Mouse (Mus musculus): Measurements from ENCODE around the gene Brd1. TPM values are rescaled to one million over a fixed set of nuclear protein-coding genes. Genes with fewer than 3 reads are reported as not detected.
"Not testable (repeated sequence)": the region's sequence is repeated elsewhere in the genome, so short reads cannot be mapped to it uniquely, and the experiment has no call there.

Gene Brd1
- polyA plus RNA-seq (2012; rRNA removed) = 22.7 and 35.9 TPM in 2 replicates

DNA sequence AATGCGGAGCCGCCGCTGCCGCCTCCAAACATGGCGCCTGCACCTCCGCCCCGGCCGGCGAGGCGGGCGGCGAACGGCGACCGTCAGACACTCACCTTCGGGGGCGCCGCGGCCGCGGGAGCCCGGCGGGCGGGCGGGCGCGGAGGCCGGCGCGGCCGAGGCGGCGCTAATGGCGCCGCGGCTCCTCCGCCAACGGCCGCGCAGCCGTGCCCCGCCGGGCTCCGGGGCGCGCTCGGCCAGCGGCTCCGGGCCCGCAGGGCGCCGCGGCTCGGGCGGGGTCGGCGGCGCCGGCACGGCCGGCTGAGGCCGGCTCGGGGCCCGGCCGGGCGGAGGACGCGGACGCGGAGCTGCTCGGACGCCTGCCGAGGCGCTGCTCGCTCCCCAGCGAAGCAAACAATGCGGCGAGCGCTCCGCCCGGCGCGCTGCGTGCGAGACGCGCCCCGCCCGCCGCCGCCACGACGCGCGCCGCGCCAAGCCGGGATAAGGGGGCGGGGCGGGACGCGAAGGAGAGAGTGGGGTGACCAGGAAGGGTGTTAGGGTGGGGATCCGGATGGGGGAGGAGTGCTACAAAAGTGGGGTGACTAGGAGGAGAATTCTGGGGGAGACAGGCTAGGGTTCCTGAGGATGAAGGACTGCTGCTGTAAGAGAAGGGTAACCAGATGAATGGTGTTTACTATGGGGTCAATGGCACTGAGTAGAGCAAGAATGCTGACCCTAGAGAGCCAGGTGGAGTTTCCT, at the start of gene Brd1:
Gene Brd1 (minus strand): TSS at position 400 of the 738 bp plus-strand sequence.
- peak; percentile 88 for DNase-seq (ENCODE audit: low read depth)

DNA sequence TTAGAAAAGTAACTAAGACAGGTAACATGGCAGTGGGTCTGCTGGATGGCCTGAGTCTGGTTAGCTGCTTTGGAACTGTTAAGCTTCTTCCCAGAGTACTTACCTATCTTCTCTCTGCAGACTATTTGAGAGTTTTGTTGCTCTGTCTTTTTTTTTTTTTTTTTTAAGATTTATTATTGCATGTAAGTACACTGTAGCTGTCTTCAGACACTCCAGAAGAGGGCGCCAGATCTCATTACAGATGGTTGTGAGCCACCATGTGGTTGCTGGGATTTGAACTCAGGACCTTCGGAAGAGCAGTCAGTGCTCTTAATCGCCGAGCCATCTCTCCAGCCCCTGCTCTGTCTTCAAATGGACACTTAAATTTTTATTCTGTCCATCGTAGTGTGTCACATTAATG, 40.6 kb upstream of the Brd1 start:
- DNase-seq (ENCODE audit: low read depth) = not testable (repeated sequence)

More for the DNA sequence above, at the start of gene Brd1:
- TF ChIP-seq POLR2A (IDR thresholded peaks at IDR 0.05; ENCODE audit: borderline replicate concordance, extremely low read depth, insufficient read depth, insufficient read length, poor library complexity, severe bottlenecking) (peak; percentile 97), CTCF (IDR thresholded peaks at IDR 0.05; ENCODE audit: borderline replicate concordance, extremely low read depth, insufficient read depth, insufficient read length) (no peak)

GRCm38 (mm10) chr15:88768537-88768936, 34.5 kb upstream of the Brd1 start:
- no peak for TF ChIP-seq CTCF (IDR thresholded peaks at IDR 0.05; ENCODE audit: borderline replicate concordance, extremely low read depth, insufficient read depth, insufficient read length)
- TF ChIP-seq POLR2A (IDR thresholded peaks at IDR 0.05; ENCODE audit: borderline replicate concordance, extremely low read depth, insufficient read depth, insufficient read length, poor library complexity, severe bottlenecking) = no peak
- DNase-seq (ENCODE audit: low read depth) = no peak

- DNase-seq (ENCODE audit: low read depth) = not testable (repeated sequence)
Measured at GRCm38 (mm10) chr15:88766139-88766538, 32.1 kb upstream of the Brd1 start.

DNA sequence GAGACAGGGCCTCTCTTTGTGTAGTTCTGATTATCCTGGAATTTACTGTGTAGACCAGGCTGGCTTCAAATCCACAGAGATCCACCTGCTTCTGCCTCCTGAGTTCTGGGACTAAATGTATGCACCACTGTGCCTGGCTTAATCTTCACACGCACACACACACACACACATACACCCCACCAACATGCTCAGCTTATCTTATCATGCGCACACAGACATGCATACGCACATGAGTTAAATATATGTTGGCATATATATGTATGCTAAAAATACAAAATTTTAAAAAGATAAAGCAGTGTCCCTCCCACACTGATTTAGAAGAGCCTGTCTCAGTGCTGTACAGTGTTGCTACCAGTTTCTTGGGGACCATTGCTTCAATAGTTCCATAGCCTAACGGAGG, 27.5 kb upstream of the Brd1 start:
- DNase-seq (ENCODE audit: low read depth) = no peak
- TF ChIP-seq POLR2A (IDR thresholded peaks at IDR 0.05; ENCODE audit: borderline replicate concordance, extremely low read depth, insufficient read depth, insufficient read length, poor library complexity, severe bottlenecking) = no peak
- no peak for TF ChIP-seq CTCF (IDR thresholded peaks at IDR 0.05; ENCODE audit: borderline replicate concordance, extremely low read depth, insufficient read depth, insufficient read length)

- no peak for DNase-seq (ENCODE audit: low read depth)
- no peak for TF ChIP-seq CTCF (IDR thresholded peaks at IDR 0.05; ENCODE audit: borderline replicate concordance, extremely low read depth, insufficient read depth, insufficient read length)
Measured at GRCm38 (mm10) chr15:88758061-88758460, 24.0 kb upstream of the Brd1 start.

- no peak for DNase-seq (ENCODE audit: low read depth)
- TF ChIP-seq POLR2A (IDR thresholded peaks at IDR 0.05; ENCODE audit: borderline replicate concordance, extremely low read depth, insufficient read depth, insufficient read length, poor library complexity, severe bottlenecking) (no peak), CTCF (IDR thresholded peaks at IDR 0.05; ENCODE audit: borderline replicate concordance, extremely low read depth, insufficient read depth, insufficient read length) (no peak)
Measured at GRCm38 (mm10) chr15:88755761-88756160, 21.7 kb upstream of the Brd1 start.

- no peak for DNase-seq (ENCODE audit: low read depth)
- no peak for TF ChIP-seq CTCF (IDR thresholded peaks at IDR 0.05; ENCODE audit: borderline replicate concordance, extremely low read depth, insufficient read depth, insufficient read length)
- no peak for TF ChIP-seq POLR2A (IDR thresholded peaks at IDR 0.05; ENCODE audit: borderline replicate concordance, extremely low read depth, insufficient read depth, insufficient read length, poor library complexity, severe bottlenecking)
Measured at GRCm38 (mm10) chr15:88754896-88755295, 20.9 kb upstream of the Brd1 start.

DNA sequence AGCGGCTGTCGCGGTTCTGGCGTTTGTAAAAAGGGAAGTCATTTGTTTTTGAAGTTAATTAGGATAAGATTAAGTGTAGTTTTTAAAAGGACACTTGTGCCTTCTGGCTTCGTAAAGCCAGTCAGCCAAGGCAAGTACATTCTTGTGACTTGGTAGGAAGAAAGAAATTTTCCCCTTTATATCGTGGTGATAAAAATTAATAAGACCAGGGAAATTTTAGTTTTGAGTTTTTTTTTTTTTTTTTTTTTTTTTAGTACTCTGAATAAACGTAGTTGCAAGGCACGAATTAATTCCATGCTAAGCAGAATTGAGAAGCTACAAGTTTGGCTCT, 18.3 kb upstream of the Brd1 start:
- DNase-seq (ENCODE audit: low read depth) = no peak
- TF ChIP-seq CTCF (IDR thresholded peaks at IDR 0.05; ENCODE audit: borderline replicate concordance, extremely low read depth, insufficient read depth, insufficient read length) (no peak), POLR2A (IDR thresholded peaks at IDR 0.05; ENCODE audit: borderline replicate concordance, extremely low read depth, insufficient read depth, insufficient read length, poor library complexity, severe bottlenecking) (no peak)

DNA sequence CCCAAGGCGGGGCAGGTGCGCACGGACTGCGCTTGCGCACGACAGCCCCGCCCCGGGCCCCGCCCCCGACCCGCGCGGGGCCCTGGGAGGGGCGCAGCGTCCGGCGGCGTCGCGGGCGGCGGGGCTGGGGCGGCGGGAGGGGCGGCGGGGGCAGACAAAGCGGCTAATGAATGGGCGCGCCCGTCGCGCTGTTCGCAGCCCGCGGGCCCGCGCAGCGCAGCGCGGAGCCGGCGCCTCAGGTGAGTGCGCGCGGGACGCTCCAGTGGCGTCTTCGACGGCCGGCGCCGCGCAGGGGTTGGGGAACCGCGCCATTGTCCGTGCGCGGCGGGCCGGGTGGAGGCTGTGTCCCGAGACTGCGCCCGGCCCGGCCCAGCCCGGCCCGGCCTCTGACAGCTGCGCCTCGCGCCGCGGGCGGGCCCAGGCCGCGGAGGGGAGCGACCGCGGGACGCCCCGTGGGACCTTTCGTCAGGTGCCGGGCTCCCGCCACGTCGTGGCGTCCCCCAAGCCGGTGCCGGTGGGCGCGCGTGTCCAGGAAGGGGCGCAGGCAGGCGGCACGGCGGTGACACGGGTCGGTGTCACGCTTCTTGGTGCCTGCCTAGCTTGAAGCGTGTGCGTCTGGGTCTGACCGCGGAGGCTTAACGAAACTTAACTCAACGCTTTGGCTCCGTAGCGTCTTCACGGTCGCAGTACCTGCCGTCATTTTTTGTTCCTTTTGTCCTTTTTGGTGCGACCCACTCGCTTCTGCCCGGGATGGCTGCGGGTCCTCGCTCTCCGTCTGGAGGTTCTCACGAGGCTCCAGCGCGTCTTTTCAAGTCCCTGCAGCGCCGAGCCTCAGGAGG, 17.8 kb upstream of the Brd1 start, which contains the start of gene Zbed4:
Gene Zbed4 (plus strand): TSS at position 97 of the 839 bp plus-strand sequence.
- DNase-seq (ENCODE audit: low read depth) = peak; percentile 81
- TF ChIP-seq CTCF (IDR thresholded peaks at IDR 0.05; ENCODE audit: borderline replicate concordance, extremely low read depth, insufficient read depth, insufficient read length) = no peak
- TF ChIP-seq POLR2A (IDR thresholded peaks at IDR 0.05; ENCODE audit: borderline replicate concordance, extremely low read depth, insufficient read depth, insufficient read length, poor library complexity, severe bottlenecking) = 0 out of 2 replicates have a peak, but pooled peaks have one; percentile 42

DNA sequence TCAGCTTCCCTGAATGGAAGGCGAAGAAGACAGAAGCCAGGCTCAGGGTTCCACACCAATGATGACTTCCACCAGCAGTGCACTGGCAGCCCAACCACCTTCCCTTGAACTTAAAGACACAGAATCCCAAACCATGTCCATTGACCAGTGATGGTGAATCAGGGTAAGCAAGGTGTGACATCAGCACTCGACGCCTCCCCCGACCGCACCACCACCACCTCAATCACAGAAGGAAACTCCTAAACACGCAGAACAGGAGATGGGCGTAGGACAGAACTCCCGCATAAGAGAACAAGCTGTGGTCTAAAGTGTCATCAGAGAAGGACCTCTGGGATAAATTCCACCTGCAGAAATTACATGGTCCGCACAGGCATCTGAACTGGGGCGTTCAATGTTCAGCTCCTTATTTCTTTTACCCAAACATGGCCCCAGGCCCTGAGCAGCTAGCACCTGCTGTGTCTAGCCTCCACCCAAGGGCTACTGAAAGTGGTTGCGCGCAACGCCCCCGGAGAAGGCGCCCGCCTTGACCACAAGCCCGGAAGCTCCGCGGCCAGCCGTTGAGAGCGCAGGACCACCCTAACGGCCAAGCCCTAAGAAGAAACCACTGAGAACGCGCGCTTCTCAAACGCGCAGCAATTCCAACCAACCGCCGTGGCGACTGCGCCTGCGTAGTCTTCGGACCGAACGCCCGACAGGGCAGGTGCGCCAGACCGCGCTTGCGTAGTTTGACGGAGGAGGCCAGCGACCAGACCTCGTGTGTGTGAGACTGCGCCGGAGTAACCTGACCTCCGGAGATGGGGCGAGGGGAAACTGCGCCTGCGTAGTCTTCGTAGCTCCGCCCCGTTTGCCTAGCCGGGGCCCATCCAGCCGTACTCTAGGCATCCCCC, 16.9 kb upstream of the Brd1 start:
- TF ChIP-seq POLR2A (IDR thresholded peaks at IDR 0.05; ENCODE audit: borderline replicate concordance, extremely low read depth, insufficient read depth, insufficient read length, poor library complexity, severe bottlenecking) (peak; percentile 37; the same call in 1 of the 2 replicates), CTCF (IDR thresholded peaks at IDR 0.05; ENCODE audit: borderline replicate concordance, extremely low read depth, insufficient read depth, insufficient read length) (no peak)
- DNase-seq (ENCODE audit: low read depth) = peak; percentile 100

Data from brain, embryonic 14.5 days (tissue).